In genomic region chr4:154944121-154944590, GRCm38 (mm10) we compare ENCODE assay signal across 8 mouse cellular contexts. TPM values are rescaled to one million over a fixed set of nuclear protein-coding genes. Genes with fewer than 3 reads are reported as not detected.
DNase-seq lines count a peak whose midpoint lies in the region; ATAC-seq and TF ChIP-seq lines count a peak whose summit lies in the region.

No protein-coding gene starts in this region.

- no peak overlapping the region for H3K4me3 ChIP-seq in hindbrain, postnatal 0 days (ENCODE audit: low read length)

- no peak overlapping the region for H3K9ac ChIP-seq in hindbrain, postnatal 0 days (replicated peaks; ENCODE audit: low read length)

- no peaks in the 10 kb centered on the region for H3K9me3 ChIP-seq in hindbrain, postnatal 0 days (ENCODE audit: low read length)

- H3K27ac ChIP-seq in hindbrain, postnatal 0 days: no peak overlapping the region

- ATAC-seq in hindbrain, postnatal 0 days: peak; percentile 73

- 0 out of 2 replicates have a peak, but pooled peaks cover 6% of the 10 kb centered on the region for H3K4me1 ChIP-seq in hindbrain, postnatal 0 days (ENCODE audit: insufficient read depth, low read length)

- WGBS in hindbrain, postnatal 0 days: 24% methylated on average over 2 of the region's 2 CpGs

- DNase-seq in ZHBTc4 (ENCODE audit: low read depth, low spot score): peak; percentile 95
- DNase-seq in cerebellum, postnatal 36 days: peak; percentile 73 to 78
- DNase-seq in gastrocnemius, adult 18-20 months (ENCODE audit: low spot score): peak; percentile 89
- peak; percentile 94 for DNase-seq in hindbrain, postnatal 0 days (ENCODE audit: low spot score)
- DNase-seq in left cerebral cortex, adult 18-20 months (ENCODE audit: low spot score in 2 of 2): peak; percentile 68 to 73
- peak; percentile 80 to 86 for DNase-seq in lung, postnatal 4 days
- peak; percentile 79 to 80 for DNase-seq in right cerebral cortex, adult 2 months (ENCODE audit: low spot score in 2 of 2)
- DNase-seq in urinary bladder, postnatal 36 days (ENCODE audit: low spot score in 2 of 2): peak; percentile 51 to 75

- no peaks in the 10 kb centered on the region for H3K27me3 ChIP-seq in hindbrain, postnatal 0 days (ENCODE audit: insufficient read depth, low read length)

- H3K36me3 ChIP-seq in hindbrain, postnatal 0 days (ENCODE audit: insufficient read depth, low read length): no peaks in the 10 kb centered on the region

- no peak overlapping the region for H3K4me2 ChIP-seq in hindbrain, postnatal 0 days (ENCODE audit: low read depth, low read length)

- TF ChIP-seq CTCF in hindbrain, postnatal 0 days (IDR thresholded peaks at IDR 0.05; ENCODE audit: low read depth): peak; percentile 97

RNA-seq across cellular contexts. Expression of gene Tnfrsf14, which starts 15.8 kb away (rescaled TPM):
- total RNA-seq in gastrocnemius, adult 18-20 months (2021): 1 to 10 TPM; 1.3 to 1.9 TPM
- 0.52 TPM in 1 of 2 replicates, not detected in the other for total RNA-seq in hindbrain, postnatal 0 days (2014; rRNA removed)
- polyA plus RNA-seq in hindbrain, postnatal 0 days (2015; fragmentation: Nextera tagmentation; extraction: Ambion mirVana): 0.16 and 0.29 TPM in 2 replicates
- total RNA-seq in left cerebral cortex, adult 18-20 months (2021): 1 to 10 TPM; 2.0 to 2.1 TPM

RNA-seq across cellular contexts. Expression of gene Hes5, which starts 16.6 kb away (rescaled TPM):
- not detected for total RNA-seq in gastrocnemius, adult 18-20 months (2021)
- 149 and 177 TPM in 2 replicates for total RNA-seq in hindbrain, postnatal 0 days (2014; rRNA removed)
- 106 and 122 TPM in 2 replicates for polyA plus RNA-seq in hindbrain, postnatal 0 days (2015; fragmentation: Nextera tagmentation; extraction: Ambion mirVana)
- 10 to 100 TPM; 35.7 to 36.1 TPM for total RNA-seq in left cerebral cortex, adult 18-20 months (2021)

RNA-seq across cellular contexts. Expression of gene Pank4, which starts 19.8 kb away (rescaled TPM):
- total RNA-seq in gastrocnemius, adult 18-20 months (2021): 10 to 100 TPM; 31.9 to 35.6 TPM
- total RNA-seq in hindbrain, postnatal 0 days (2014; rRNA removed): 34.5 and 40.9 TPM in 2 replicates
- 25.2 and 28.1 TPM in 2 replicates for polyA plus RNA-seq in hindbrain, postnatal 0 days (2015; fragmentation: Nextera tagmentation; extraction: Ambion mirVana)
- total RNA-seq in left cerebral cortex, adult 18-20 months (2021): 10 to 100 TPM; 38.3 to 46.8 TPM

RNA-seq across cellular contexts. Expression of gene Fam213b, which starts 45.2 kb away (rescaled TPM):
- total RNA-seq in gastrocnemius, adult 18-20 months (2021): 10 to 100 TPM; 69.5 to 73.0 TPM
- 33.5 and 47.3 TPM in 2 replicates for total RNA-seq in hindbrain, postnatal 0 days (2014; rRNA removed)
- 78.2 and 83.8 TPM in 2 replicates for polyA plus RNA-seq in hindbrain, postnatal 0 days (2015; fragmentation: Nextera tagmentation; extraction: Ambion mirVana)
- total RNA-seq in left cerebral cortex, adult 18-20 months (2021): 10 to 100 TPM; 67.7 to 70.2 TPM

Comparison
In these comparisons a context has a peak if more than half of its experiments do, and no peak if none do; other contexts are left out.
1. RNA of gene Hes5, which starts 16.6 kb away (total RNA-seq): 149 to 177 TPM in hindbrain, postnatal 0 days and 35.7 to 36.1 TPM in left cerebral cortex, adult 18-20 months; not detected in gastrocnemius, adult 18-20 months; every median in the first group is over 10 times any median in the second.
2. Peak in every context shown above with its lines, with median percentiles within 50 percentile points of each other: DNase-seq.